Mouse (Mus musculus): Measurements from ENCODE around the gene Nxn. TPM values are rescaled to one million over a fixed set of nuclear protein-coding genes. Genes with fewer than 3 reads are reported as not detected.

The Nxn gene
- total and polyA plus RNA-seq, 3 experiments = 52.8 to 54.3 (median 53.0) TPM

- no peak for TF ChIP-seq CTCF (IDR thresholded peaks at IDR 0.05 in 2 of 3, conservative IDR thresholded peaks at IDR 0.05 in 1 of 3; ENCODE audit: control insufficient read depth in 1 of 3, insufficient read depth in 1 of 3, low read depth in 2 of 3, low read length in 3 of 3, poor library complexity in 1 of 3, severe bottlenecking in 1 of 3)
- TF ChIP-seq POLR2AphosphoS5 (IDR thresholded peaks at IDR 0.05; ENCODE audit: borderline replicate concordance, low read depth, low read length) = no peak
- TF ChIP-seq MAX (IDR thresholded peaks at IDR 0.05; ENCODE audit: low read length) = no peak
- no peak for TF ChIP-seq ZKSCAN1 (IDR thresholded peaks at IDR 0.05; ENCODE audit: low read depth, low read length)
- TF ChIP-seq UBTF (IDR thresholded peaks at IDR 0.05; ENCODE audit: borderline replicate concordance, insufficient read depth, low read depth, low read length) = no peak
- TF ChIP-seq SIN3A (IDR thresholded peaks at IDR 0.05; ENCODE audit: low read length) = no peak
- H3K9ac ChIP-seq (ENCODE audit: control insufficient read depth, low read depth, low read length, poor library complexity, severe bottlenecking) = no peak overlapping the region
- no peaks in the 10 kb centered on the region for H3K4me1 ChIP-seq (ENCODE audit: control insufficient read depth in 1 of 2, insufficient read depth in 2 of 2, low read length in 2 of 2)
- H3K9me3 ChIP-seq (replicated peaks; ENCODE audit: insufficient read depth, low read length) = no peaks in the 10 kb centered on the region
- H3K27ac ChIP-seq (ENCODE audit: control insufficient read depth, low read depth, low read length) = no peak overlapping the region
- no peak overlapping the region for H3K4me3 ChIP-seq (ENCODE audit: control insufficient read depth in 1 of 2, insufficient read depth in 1 of 2, low read depth in 2 of 2, low read length in 2 of 2)
- no peak for DNase-seq (ENCODE audit: low read depth, low spot score)
- H3K27me3 ChIP-seq (ENCODE audit: control insufficient read depth in 1 of 2, insufficient read depth in 2 of 2, low read length in 2 of 2) = no peaks in the 10 kb centered on the region
- no peaks in the 10 kb centered on the region for H3K79me2 ChIP-seq (ENCODE audit: control insufficient read depth, insufficient read depth, low read length, poor library complexity)
- H3K36me3 ChIP-seq (ENCODE audit: control insufficient read depth in 1 of 2, insufficient read depth in 2 of 2, low read length in 2 of 2) = peaks cover 0 to 10% of the 10 kb centered on the region in 2 experiments; a peak in 3 of 4 replicates
These were observed 56.9 kb downstream of the Nxn start for GRCm38 (mm10) chr11:76341884-76342645.

- H3K4me1 ChIP-seq (ENCODE audit: control insufficient read depth in 1 of 2, insufficient read depth in 2 of 2, low read length in 2 of 2) = no peaks in the 10 kb centered on the region
- no peaks in the 10 kb centered on the region for H3K27me3 ChIP-seq (ENCODE audit: control insufficient read depth in 1 of 2, insufficient read depth in 2 of 2, low read length in 2 of 2)
- H3K4me3 ChIP-seq (ENCODE audit: control insufficient read depth in 1 of 2, insufficient read depth in 1 of 2, low read depth in 2 of 2, low read length in 2 of 2) = no peak overlapping the region
- no peak overlapping the region for H3K27ac ChIP-seq (ENCODE audit: control insufficient read depth, low read depth, low read length)
- H3K36me3 ChIP-seq (ENCODE audit: control insufficient read depth in 1 of 2, insufficient read depth in 2 of 2, low read length in 2 of 2) = peaks cover 0 to 10% of the 10 kb centered on the region in 2 experiments; a peak in 3 of 4 replicates
- H3K9ac ChIP-seq (ENCODE audit: control insufficient read depth, low read depth, low read length, poor library complexity, severe bottlenecking) = no peak overlapping the region
- TF ChIP-seq USF2 (IDR thresholded peaks at IDR 0.05; ENCODE audit: borderline replicate concordance in 1 of 2, insufficient read depth in 1 of 2, low read depth in 1 of 2, low read length in 2 of 2) = no peak
- no peak for TF ChIP-seq TBP (IDR thresholded peaks at IDR 0.05; ENCODE audit: low read depth, low read length)
- no peak for TF ChIP-seq POLR2AphosphoS5 (IDR thresholded peaks at IDR 0.05; ENCODE audit: borderline replicate concordance, low read depth, low read length)
- no peak for TF ChIP-seq UBTF (IDR thresholded peaks at IDR 0.05; ENCODE audit: borderline replicate concordance, insufficient read depth, low read depth, low read length)
- no peak for TF ChIP-seq MEF2A (IDR thresholded peaks at IDR 0.05; ENCODE audit: extremely low read depth, insufficient replicate concordance, low read depth, low read length, poor library complexity, severe bottlenecking)
- TF ChIP-seq BHLHE40 (IDR thresholded peaks at IDR 0.05; ENCODE audit: borderline replicate concordance, low read depth, low read length) = no peak
- TF ChIP-seq MXI1 (IDR thresholded peaks at IDR 0.05; ENCODE audit: low read depth, low read length) = no peak
- no peak for TF ChIP-seq NELFE (IDR thresholded peaks at IDR 0.05; ENCODE audit: low read depth, low read length)
- no peak for TF ChIP-seq GATA1 (IDR thresholded peaks at IDR 0.05; ENCODE audit: low read depth, low read length)
- no peaks in the 10 kb centered on the region for H3K9me3 ChIP-seq (replicated peaks; ENCODE audit: insufficient read depth, low read length)
- no peak for DNase-seq (ENCODE audit: low read depth, low spot score)
- no peaks in the 10 kb centered on the region for H3K79me2 ChIP-seq (ENCODE audit: control insufficient read depth, insufficient read depth, low read length, poor library complexity)
These were observed 57.8 kb downstream of the Nxn start for GRCm38 (mm10) chr11:76341163-76341562.
